Mouse (Mus musculus) heart, postnatal 10 days (tissue): ENCODE measurements around the gene Obscn. TPM values are rescaled to one million over a fixed set of nuclear protein-coding genes. Genes with fewer than 3 reads are reported as not detected.
"Not testable (repeated sequence)": the region's sequence is repeated elsewhere in the genome, so short reads cannot be mapped to it uniquely, and the experiment has no call there.

Source experiments
- DNase-seq, 2 experiments: peaks; one replicate each; pipeline ENCODE4 v3.0.0; 2021
- intact Hi-C: fragments of 180-260 bp; cut with DNase I; formaldehyde crosslinking; loops from one replicate; pipeline ENCODE4 v1.15.1; 2025
- total RNA-seq, 2 experiments: library from RNA; stranded (reverse); gene quantifications; 2 replicates each; pipeline ENCODE4 v1.2.3; 2021

Gene Obscn
- total RNA-seq, 2 experiments from 2014 or later, result 427 to 465 TPM

DNA sequence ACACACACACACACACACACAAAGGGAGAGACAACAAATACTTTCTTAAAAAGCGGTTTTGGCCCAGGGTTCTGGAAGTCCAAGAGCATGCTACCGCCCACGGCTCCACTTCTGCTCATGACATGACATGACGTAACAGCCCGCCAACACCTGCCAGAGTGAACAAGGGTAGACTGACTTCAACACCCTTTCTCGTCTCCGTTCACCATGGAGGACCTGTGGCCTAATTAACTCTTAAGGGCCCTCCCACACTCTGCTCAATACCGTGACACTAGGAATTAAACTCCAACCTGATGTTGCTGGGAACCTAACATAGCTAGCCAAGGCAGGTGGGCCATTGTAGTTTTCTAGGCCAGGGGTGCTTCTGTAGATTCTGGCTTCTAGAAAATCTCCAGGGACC, 167.2 kb downstream of the Obscn start:
- intact Hi-C loops, result loop anchor here (10.0 kb wide), 1 partner anchor 216 kb away; the partner anchor contains the start of gene Gjc2
- DNase-seq, result no peak

DNA sequence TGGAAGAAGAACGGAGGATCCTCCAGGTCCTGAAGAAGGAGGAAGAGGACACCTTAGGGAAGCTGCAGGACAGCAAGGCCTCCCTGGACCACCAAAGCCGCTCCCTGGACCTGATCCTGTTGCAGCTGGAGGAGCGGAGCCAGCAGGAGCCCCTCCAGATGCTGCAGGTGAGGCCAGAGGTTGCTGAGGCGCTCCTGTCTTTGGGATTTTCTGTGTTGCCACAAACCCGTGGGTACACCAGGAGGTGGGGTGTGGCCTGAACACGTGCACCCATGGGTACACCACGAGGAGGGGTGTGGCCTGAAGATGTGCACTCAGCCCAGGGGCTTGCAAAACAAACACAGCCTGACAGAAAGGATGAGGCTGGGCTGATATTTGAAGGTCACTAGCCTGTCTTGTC, 167.7 kb downstream of the Obscn start:
- intact Hi-C loops, result loop anchor here (10.0 kb wide), 1 partner anchor 216 kb away; the partner anchor contains the start of gene Gjc2
- no peak for DNase-seq

DNA sequence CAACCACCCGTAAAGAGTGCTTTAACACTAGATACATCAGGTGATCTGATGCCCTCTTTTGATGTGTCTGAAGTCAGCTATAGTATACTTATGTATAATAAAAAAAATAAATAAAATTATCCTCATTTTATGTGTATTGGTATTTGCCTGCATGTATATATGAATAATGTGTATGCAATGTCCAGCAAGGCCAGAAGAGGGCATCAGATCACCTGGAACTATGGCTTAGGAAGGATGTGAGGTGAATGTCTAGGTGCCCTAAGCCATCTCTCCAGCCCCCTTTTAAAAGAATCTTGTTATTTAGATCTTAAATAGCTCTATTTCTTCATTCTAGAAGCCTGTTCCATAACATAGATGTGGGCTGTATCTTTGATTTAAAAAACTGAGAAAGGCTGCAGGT, 168.9 kb downstream of the Obscn start:
- DNase-seq, result peak in 1 of 2 experiments; percentile 63

DNA sequence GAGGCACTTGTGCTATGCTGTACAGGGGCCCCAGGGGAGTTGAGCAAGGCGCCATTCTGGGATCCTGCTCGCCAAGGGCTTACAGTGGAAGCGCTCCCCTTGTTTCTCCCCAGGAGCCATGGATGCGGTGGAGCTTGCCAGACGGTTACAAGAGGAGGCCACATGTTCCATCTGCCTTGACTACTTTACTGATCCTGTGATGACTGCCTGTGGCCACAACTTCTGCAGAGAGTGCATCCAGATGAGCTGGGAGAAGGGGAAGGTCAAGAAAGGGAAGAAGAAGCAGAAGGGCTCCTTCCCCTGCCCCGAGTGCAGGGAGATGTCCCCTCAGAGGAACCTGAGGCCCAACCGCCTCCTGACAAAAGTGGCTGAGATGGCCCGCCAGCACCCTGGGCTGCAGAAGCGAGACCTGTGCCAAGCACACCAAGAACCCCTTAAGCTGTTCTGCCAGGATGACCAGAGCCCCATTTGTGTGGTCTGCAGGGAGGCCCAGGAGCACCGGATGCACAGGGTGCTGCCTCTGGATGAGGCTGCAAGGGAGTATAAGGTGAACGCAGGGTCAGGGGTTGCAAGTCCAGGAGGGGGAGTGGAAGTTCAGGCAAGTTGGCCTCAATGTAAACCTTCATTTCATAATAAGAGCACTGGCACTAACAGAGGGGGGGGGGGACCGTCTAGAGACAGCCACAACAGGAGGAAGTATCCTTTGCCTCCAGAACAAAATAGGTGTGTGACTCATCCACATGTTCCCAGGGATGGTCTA, 171.0 kb downstream of the Obscn start:
- intact Hi-C loops, result loop anchor here (10.0 kb wide), 1 partner anchor 220 kb away; the partner anchor contains the start of gene Gjc2
- DNase-seq, result no peak

More for the DNA sequence above, 168.9 kb downstream of the Obscn start:
- intact Hi-C loops, result loop anchor here (10.0 kb wide), 1 partner anchor 217 kb away; the partner anchor contains the start of gene Gjc2

DNA sequence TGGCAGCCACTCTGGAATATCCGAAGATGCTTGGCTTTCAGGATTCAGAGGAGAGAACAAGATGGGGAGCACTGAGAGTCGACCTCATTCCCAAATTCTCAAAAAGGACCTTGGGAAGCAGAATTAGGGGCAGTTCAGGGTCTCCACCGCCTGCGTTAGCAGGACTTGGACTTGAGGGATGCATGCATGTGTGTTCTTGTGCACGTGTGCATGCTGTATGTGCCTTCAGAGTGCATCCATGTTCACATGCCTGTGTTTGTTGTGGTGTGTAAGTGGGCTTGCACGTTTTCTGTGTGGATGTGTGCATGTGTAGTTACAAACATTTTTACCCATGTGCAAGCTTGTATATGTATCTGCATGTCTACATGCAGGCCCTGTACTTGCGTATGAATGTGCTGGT, 172.0 kb downstream of the Obscn start:
- no peak for DNase-seq
- intact Hi-C loops, result loop anchor here (10.0 kb wide), 1 partner anchor 221 kb away; the partner anchor contains the start of gene Gjc2

DNA sequence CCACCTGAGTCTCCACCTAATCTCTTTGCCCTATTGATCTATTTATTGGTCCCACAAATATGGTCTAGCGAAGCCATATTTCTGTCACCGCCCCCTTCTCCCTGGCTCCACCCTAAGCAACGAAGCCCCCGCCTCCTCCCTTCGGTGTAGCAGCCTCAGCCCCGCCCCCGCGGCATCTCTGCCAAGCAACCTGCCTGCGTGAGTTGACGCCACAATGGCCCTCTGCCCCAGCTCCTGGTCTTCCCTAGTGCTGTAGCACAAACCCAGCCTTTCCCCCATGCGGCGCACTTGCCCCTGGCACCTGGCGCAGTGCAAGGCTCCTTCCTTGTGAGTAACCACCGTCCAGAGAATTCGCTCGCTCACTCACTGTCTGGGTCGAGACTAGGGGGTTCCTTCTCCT, 172.7 kb downstream of the Obscn start:
- DNase-seq, result no peak
- intact Hi-C loops, result loop anchor here (10.0 kb wide), 1 partner anchor 221 kb away; the partner anchor contains the start of gene Gjc2

DNA sequence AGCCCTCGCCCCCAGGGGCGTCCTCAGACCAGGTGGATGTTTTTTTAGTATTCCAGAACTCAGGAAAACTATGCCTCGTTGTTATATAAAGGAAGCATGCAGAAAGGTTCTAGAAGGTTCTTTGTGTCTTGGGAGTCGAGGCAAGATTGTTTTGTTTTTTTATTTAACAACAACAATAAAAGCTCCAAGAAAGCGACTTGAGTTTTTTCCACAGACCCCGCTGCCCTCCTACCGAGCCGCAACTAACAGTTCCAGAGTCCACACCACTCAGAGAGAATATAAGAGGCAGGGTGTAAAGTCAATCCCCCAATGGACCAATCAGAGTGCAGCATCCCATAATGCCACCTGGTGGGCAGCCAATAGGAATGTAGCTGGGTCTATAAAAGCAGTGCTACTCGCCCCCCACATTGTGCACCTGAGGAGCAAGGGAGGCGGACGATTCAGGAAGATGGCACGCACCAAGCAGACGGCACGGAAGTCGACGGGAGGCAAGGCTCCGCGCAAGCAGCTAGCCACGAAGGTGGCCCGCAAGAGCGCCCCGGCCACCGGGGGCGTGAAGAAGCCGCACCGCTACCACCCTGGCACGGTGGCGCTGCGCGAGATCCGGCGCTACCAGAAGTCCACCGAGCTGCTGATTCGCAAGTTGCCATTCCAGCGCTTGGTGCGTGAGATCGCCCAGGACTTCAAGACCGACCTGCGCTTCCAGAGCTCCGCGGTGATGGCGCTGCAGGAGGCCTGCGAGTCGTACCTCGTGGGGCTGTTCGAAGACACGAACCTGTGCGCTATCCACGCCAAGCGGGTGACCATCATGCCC, 174.6 kb downstream of the Obscn start:
- intact Hi-C loops, result loop anchor here (10.0 kb wide), 1 partner anchor 223 kb away; the partner anchor contains the start of gene Gjc2
- no peak for DNase-seq

DNA sequence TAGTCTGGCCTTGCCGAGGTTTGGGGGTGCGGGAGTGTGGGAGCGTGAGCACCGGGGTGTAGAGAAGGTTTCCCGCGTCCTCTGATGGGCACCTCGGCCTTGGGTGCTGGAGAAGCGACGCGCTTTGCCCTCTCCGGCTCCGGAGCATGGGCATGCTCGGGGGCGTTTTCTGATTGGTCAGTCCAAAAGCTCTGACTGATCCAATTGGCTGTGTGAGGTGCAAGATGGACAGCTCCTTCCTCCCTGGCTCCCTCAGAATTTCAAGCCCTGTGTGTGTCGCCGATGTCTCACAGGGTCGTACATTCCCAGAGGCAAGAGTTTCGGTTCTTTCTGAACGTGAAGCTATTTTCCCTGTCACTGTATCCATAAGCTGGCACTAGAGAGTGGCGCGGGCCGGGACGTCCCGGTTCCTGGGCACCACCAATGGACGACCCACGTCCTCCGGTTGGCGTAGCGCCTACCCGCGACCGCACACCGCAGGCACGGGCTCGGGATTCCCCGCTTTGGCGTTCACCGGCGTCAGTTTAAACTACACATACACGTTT, 176.2 kb downstream of the Obscn start:
- peak; percentile 85 to 86 for DNase-seq
- intact Hi-C loops, result loop anchor here (10.0 kb wide), 1 partner anchor 225 kb away; the partner anchor contains the start of gene Gjc2

DNA sequence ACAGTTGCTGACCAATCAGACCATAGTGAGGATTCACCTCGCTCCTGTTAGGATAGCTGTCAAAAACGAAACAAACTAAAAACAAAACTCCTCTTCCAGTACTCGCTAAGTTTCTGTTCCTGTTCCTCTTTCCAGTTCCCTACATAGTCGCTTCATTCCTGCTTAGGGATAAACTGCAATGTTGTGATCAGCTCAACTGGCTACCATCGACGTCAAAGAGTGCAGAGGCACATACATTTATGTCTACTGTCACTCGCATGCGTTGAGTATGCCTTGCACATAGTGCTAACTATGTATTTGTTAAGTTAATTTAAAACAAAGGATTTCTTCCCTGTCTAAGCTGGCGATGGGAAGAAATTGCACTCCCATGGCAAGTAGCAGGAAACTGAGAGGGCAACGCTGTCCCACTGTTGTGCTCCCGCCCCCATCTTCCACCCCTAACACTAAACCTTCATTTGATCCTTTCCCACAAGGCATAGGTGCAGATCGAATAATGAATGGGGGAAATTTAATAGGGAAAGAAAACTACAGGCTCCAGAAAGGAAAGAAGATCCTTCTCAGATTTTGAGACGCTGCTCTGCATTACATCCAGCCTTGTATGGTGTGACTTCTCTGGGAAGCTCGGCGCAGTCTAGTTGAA, 176.9 kb downstream of the Obscn start:
- DNase-seq, result no peak
- intact Hi-C loops, result no loop called here

DNA sequence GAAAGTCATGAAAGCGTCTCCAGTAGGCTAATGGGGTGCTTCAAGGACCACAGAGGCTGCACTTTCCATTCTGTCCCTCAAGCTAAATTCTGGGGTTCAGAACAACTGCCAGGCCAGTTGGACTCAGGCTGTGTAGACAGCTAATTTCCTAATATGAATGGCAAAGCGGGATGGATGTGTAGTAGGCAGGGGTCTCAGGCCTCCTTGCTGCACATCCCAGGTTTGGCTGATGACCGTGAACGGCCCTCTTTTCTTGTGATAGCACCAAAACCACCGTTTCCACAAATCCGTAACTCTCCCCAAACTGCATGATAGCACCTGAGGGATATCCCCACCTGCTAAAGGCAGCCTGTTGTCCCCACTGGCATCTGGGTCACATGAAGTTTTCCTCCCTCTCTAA, 177.7 kb downstream of the Obscn start:
- no peak for DNase-seq
- intact Hi-C loops, result no loop called here

DNA sequence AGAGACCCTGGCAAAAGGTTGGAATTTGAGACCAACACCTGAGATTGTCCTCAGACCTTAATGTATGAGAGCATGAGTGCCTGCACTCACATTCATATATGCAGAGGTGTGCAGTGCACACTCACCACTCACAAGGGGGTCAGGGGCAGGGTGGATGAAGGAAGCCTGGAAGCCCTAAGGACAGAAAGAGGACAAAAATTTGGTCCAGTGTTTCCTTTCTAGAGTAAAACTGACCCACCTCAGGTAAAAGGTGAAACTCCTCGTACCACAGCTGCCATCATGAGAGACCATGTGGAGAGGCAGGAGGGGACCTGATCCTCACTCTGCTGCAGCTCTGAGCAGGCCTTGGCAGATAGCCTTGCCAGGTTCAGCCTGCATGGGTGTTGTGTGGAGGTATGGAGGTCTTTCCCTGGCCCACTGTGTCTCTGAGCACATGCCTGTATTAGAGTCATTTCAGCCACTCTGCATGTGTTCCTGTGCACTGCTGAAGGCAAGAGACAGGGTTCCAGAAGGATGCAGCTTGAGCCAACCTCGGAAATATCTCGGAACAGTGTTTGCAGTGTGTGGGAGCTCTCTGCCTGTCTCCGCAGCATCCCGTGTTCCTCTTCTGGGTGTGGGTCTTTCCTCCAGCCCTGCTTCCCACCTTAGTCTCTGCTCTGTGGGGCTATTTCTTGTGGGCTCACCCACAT, 178.8 kb downstream of the Obscn start:
- no peak for DNase-seq
- intact Hi-C loops, result no loop called here

DNA sequence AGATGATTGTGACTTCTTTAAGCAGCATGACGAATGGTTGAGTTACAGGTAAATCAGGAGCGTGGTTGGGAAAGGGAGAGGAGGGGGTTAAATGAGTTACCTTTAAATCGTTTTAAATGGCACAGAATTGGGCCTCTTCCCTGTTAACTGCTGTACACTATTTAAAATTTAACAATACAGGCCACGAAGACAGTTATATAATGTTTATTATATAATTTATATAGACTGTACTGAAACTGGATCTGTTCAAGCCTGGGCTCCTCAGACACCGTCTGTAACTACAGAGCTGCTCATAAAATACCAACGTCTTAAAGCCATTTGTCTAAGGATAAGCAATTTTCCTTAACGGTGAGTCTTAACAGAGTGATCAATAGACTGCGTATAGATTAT, 180.3 kb downstream of the Obscn start:
- intact Hi-C loops, result no loop called here
- no peak for DNase-seq

DNA sequence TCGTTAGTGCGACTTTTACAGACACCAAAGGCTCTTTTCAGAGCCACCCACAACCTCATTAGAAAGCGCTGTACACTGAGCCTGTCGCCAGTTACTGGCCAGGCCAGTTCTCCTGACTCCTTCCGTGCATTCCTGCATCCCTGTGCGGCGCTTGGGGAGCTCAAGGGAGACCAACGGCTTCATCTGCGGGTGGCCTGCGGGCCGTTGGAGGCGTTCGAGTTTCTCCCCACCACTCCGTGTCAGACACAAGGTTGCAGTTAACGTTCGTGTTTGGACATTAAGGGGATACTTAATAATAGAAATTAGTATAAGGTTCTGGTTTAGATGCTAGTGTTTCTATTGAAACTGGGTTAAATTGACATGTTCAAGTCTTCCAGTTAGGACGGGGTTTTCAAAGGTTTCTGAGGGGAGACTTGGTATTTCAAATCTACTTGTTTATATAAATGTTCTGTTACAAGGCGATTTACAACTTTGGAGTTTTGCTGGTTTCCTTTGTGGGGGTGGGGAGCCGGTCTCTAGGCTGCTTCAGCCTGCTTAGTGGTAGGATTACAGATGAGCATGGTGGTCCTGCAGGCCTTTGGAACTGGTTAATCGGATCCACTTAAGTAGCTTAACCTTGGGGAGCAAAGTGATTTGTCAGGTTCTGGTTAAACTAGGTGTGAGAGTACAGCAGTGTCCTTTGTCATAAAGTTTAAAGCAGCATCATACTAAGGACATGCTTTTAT, 180.9 kb downstream of the Obscn start:
- intact Hi-C loops, result no loop called here
- peak in 1 of 2 experiments; percentile 28 for DNase-seq

DNA sequence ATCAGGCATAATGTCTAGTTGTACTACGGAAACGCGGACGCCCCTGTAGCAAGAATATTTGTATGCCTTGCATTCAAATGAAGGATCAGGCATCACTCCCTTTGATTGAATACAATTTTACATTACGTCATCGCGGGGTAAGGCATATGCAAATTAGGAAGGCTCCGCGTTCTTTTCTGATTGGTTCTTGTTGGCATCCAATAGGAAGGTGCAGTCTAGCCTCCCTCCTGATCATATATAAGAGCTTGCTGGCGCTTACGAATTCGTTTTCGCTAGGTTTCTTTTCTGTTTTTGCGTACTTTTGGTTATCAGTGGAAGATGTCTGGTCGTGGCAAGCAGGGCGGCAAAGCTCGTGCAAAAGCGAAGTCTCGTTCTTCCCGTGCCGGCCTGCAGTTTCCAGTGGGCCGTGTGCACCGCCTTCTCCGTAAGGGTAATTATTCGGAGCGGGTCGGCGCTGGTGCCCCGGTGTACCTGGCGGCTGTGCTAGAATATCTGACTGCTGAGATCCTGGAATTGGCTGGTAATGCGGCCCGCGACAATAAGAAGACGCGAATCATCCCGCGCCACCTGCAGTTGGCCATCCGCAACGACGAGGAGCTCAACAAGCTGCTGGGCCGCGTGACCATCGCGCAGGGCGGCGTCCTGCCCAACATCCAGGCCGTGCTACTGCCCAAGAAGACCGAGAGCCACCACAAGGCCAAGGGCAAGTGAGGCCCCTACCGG, 181.6 kb downstream of the Obscn start, which contains the start of the genes Hist3h2a and Trim17:
Gene Hist3h2a, plus strand, starts transcription at position 266 of the 723 bp plus-strand sequence.
Gene Trim17, plus strand, starts transcription at position 266 of the 723 bp plus-strand sequence.
- DNase-seq, result peak; percentile 91 to 93
- intact Hi-C loops, result no loop called here

DNA sequence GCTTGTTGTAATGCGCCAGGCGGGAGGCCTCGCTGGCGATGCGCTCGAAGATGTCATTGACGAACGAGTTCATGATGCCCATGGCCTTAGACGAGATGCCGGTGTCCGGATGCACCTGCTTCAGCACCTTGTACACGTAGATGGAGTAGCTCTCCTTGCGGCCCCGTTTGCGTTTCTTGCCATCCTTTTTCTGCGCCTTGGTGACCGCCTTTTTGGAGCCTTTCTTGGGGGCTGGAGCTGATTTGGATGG, 182.1 kb downstream of the Obscn start:
- DNase-seq, intact Hi-C loops: not testable (repeated sequence)

DNA sequence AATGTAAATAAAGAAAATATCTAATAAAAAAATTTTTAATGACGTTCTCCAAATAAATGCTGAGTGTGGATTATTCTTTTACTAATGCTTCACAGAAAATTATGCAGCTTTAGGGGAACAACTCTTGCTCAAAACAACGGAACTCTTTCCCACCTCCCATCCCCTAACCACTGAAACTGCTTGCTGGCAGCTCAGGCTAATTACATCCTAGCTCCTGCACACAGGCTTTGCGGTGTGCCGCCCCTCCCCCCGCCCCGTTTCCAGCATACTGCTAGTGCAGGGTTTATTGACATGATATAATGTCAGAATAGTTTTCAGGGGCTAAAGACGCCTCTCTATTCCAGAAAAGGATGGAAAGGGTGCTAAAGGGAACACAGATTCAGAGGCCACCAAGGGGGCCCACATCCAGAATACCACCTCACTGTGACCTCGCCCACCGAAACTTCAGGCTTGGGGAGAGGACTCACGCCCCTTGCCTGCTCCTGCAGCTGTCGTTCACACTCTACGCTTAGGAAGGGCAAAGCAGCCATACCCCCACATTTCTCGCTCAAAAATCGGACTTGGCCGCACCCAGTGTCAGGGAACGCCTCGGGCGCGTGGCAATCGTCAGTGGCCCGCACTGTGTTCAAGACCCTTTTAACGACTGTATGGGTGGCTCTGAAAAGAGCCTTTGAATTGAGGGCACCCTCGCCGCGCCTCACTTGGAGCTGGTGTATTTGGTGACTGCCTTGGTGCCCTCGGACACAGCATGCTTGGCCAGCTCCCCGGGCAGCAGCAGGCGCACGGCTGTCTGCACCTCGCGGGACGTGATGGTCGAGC, 182.6 kb downstream of the Obscn start:
- DNase-seq, result no peak
- intact Hi-C loops, result loop anchor here (2.0 kb wide), 1 partner anchor 15 kb away; the partner anchor contains the start of gene Rnf187

DNA sequence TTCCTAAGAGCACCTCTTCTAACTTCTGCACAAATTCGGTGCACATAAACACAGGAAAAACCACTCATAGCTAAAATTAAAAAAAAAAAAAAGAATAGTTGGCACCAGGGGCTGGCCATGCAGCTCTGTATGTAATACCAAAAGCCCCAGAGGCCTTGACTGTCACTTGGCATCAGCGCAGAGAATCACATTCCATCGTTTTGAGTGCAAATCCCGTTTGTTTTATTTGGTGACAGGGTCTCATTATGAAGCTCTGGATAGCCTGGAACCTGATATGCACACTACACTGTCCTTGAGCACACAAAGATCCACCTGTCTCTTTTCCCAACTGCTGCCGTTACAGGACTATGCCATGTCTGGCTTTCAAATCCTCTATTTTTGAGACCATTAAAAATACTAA, 185.0 kb downstream of the Obscn start:
- intact Hi-C loops, result no loop called here
- no peak for DNase-seq
